Mouse (Mus musculus) liver, adult 2 months (tissue): Measurements from ENCODE around the gene Bnc2. TPM values are rescaled to one million over a fixed set of nuclear protein-coding genes. Genes with fewer than 3 reads are reported as not detected.

Experiments
- DNase-seq: peaks from one replicate; pipeline ENCODE4 v3.0.0-alpha.2; 2011; ENCODE audit warnings: low read depth, low spot score; ENCODE audit errors: extremely low read depth
- H3K27ac ChIP-seq: fragments of 200-500 bp; replicated peaks from 2 replicates; pipeline ENCODE4 v1.5.1; 2012; ENCODE audit warnings: low read depth, mild to moderate bottlenecking, control low read depth, inconsistent platforms, low read length; ENCODE audit not compliant: insufficient read depth
- H3K27me3 ChIP-seq: fragments of 200-500 bp; 2 replicates; pipeline ENCODE4 v1.6.1; 2012; ENCODE audit warnings: mild to moderate bottlenecking, moderate library complexity, low read length, inconsistent platforms; ENCODE audit not compliant: control insufficient read depth, insufficient read depth
- H3K36me3 ChIP-seq: fragments of 200-500 bp; 2 replicates; pipeline ENCODE4 v1.6.1; 2012; ENCODE audit warnings: low read length, inconsistent platforms; ENCODE audit not compliant: control insufficient read depth, insufficient read depth
- H3K4me1 ChIP-seq: fragments of 200-500 bp; 2 replicates; pipeline ENCODE4 v1.6.1; 2011; ENCODE audit warnings: low read length; ENCODE audit not compliant: control insufficient read depth, insufficient read depth
- H3K4me3 ChIP-seq: fragments of 200-500 bp; 2 replicates; pipeline ENCODE4 v1.5.1; 2011; ENCODE audit warnings: low read depth, mild to moderate bottlenecking, control low read depth, low read length, moderate library complexity; ENCODE audit not compliant: insufficient read depth
- H3K79me2 ChIP-seq: fragments of 200-500 bp; 2 replicates; pipeline ENCODE4 v1.6.1; 2012; ENCODE audit warnings: inconsistent platforms, mild to moderate bottlenecking, low read length, moderate library complexity; ENCODE audit not compliant: control insufficient read depth, insufficient read depth
- H3K9ac ChIP-seq: fragments of 200-500 bp; 2 replicates; pipeline ENCODE4 v1.6.1; 2012; ENCODE audit warnings: low read depth, mild to moderate bottlenecking, control low read depth, inconsistent platforms, low read length
- CTCF ChIP-seq: fragments of 200-500 bp; IDR thresholded peaks from 2 replicates; pipeline ENCODE4 v1.5.1; 2011; ENCODE audit warnings: low read depth, low read length, control low read depth
- POLR2A ChIP-seq: fragments of 200-500 bp; IDR thresholded peaks from 2 replicates; pipeline ENCODE4 v1.6.1; 2011; ENCODE audit warnings: low read length, control low read depth; ENCODE audit not compliant: insufficient read depth; ENCODE audit errors: extremely low read depth
- whole genome bisulfite sequencing: fragments of 180-500 bp; shearing (Covaris S2); methylation state at CpG from one replicate; pipeline ENCODE4 v1.1.7; 2018; 5-methylcytosine and 5-hydroxymethylcytosine counted together
- polyA plus RNA-seq: library from polyadenylated mRNA; depleted of rRNA; stranded (reverse); fragments of >200 nt; gene quantifications from 2 replicates; pipeline ENCODE4 v1.2.3, GENCODE M21; 2012
- total RNA-seq: library from RNA; depleted of rRNA; stranded (reverse); fragments of >200 nt; gene quantifications from 2 replicates; pipeline ENCODE4 v1.2.3, GENCODE M21; 2014

The Bnc2 gene
- total and polyA plus RNA-seq, 2 experiments = 0.09 to 0.12 TPM

GRCm38 (mm10) chr4:84507551-84507950, 167.5 kb downstream of the Bnc2 start:
- no peak overlapping the region for H3K27ac ChIP-seq
- H3K79me2 ChIP-seq = no peaks in the 10 kb centered on the region
- H3K27me3 ChIP-seq = no peaks in the 10 kb centered on the region
- H3K36me3 ChIP-seq = no peaks in the 10 kb centered on the region
- 95% methylated on average over 3 of the region's 3 CpGs for WGBS
- H3K9ac ChIP-seq = no peak overlapping the region
- no peaks in the 10 kb centered on the region for H3K4me1 ChIP-seq
- TF ChIP-seq CTCF = no peak
- no peak for DNase-seq
- no peak overlapping the region for H3K4me3 ChIP-seq

GRCm38 (mm10) chr4:84502581-84503269, 172.3 kb downstream of the Bnc2 start:
- no peaks in the 10 kb centered on the region for H3K36me3 ChIP-seq
- H3K4me3 ChIP-seq = no peak overlapping the region
- TF ChIP-seq POLR2A (no peak), CTCF (no peak)
- no peaks in the 10 kb centered on the region for H3K79me2 ChIP-seq
- DNase-seq = no peak
- no peaks in the 10 kb centered on the region for H3K27me3 ChIP-seq
- no peak overlapping the region for H3K9ac ChIP-seq
- no peak overlapping the region for H3K27ac ChIP-seq
- 62% methylated on average over 8 of the region's 8 CpGs for WGBS
- no peaks in the 10 kb centered on the region for H3K4me1 ChIP-seq

- Histone ChIP-seq H3K27ac (no peak overlapping the region), H3K9ac (no peak overlapping the region), H3K36me3 (no peaks in the 10 kb centered on the region), H3K27me3 (no peaks in the 10 kb centered on the region), H3K4me1 (no peaks in the 10 kb centered on the region), H3K4me3 (no peak overlapping the region), H3K79me2 (no peaks in the 10 kb centered on the region)
- TF ChIP-seq CTCF = no peak
- TF ChIP-seq POLR2A = no peak
- no peak for DNase-seq
- 49% methylated on average over 4 of the region's 4 CpGs for WGBS
Measured at GRCm38 (mm10) chr4:84500796-84501349, 174.2 kb downstream of the Bnc2 start.

- 79% methylated on average over 9 of the region's 9 CpGs for WGBS
- no peak for DNase-seq
- H3K4me1 ChIP-seq = no peaks in the 10 kb centered on the region
Measured at GRCm38 (mm10) chr4:84500259-84500658, 174.8 kb downstream of the Bnc2 start.

GRCm38 (mm10) chr4:84498469-84498868, 176.6 kb downstream of the Bnc2 start:
- Histone ChIP-seq H3K27me3 (no peaks in the 10 kb centered on the region), H3K36me3 (no peaks in the 10 kb centered on the region), H3K27ac (no peak overlapping the region), H3K4me3 (no peak overlapping the region), H3K9ac (no peak overlapping the region), H3K4me1 (no peaks in the 10 kb centered on the region), H3K79me2 (no peaks in the 10 kb centered on the region)
- TF ChIP-seq CTCF (no peak), POLR2A (no peak)
- no peak for DNase-seq
- WGBS = 88% methylated on average over 6 of the region's 6 CpGs

More at GRCm38 (mm10) chr4:84500259-84500658, 174.8 kb downstream of the Bnc2 start:
- TF ChIP-seq POLR2A (no peak), CTCF (no peak)
- no peak overlapping the region for H3K4me3 ChIP-seq
- H3K79me2 ChIP-seq = no peaks in the 10 kb centered on the region
- no peak overlapping the region for H3K9ac ChIP-seq
- no peak overlapping the region for H3K27ac ChIP-seq
- H3K36me3 ChIP-seq = no peaks in the 10 kb centered on the region
- no peaks in the 10 kb centered on the region for H3K27me3 ChIP-seq

GRCm38 (mm10) chr4:84488323-84488722, 186.8 kb downstream of the Bnc2 start:
- WGBS = 84% methylated on average over 5 of the region's 5 CpGs
- Histone ChIP-seq H3K4me1 (no peaks in the 10 kb centered on the region), H3K27ac (no peak overlapping the region), H3K9ac (no peak overlapping the region), H3K27me3 (no peaks in the 10 kb centered on the region), H3K79me2 (no peaks in the 10 kb centered on the region), H3K4me3 (no peak overlapping the region), H3K36me3 (no peaks in the 10 kb centered on the region)
- DNase-seq = no peak
- TF ChIP-seq POLR2A (no peak), CTCF (no peak)
